Mouse (Mus musculus) thymus, adult 2 months (tissue): ENCODE measurements at regions not wholly inside any gene's neighbourhood (a gene's known extent, or its start where the extent isn't known, plus 50 kb on each side); places are given as distances from the start of the nearest gene placed in this dataset.

Source experiments
- CTCF ChIP-seq: fragments of 200-500 bp; IDR thresholded peaks from 2 replicates; pipeline ENCODE4 v1.5.1; 2012; ENCODE audit warnings: mild to moderate bottlenecking, control low read depth, low read length, moderate library complexity, borderline replicate concordance; ENCODE audit not compliant: control insufficient read depth, poor library complexity, insufficient read depth; ENCODE audit errors: extremely low read depth
- POLR2A ChIP-seq: fragments of 200-500 bp; IDR thresholded peaks from 2 replicates; pipeline ENCODE4 v1.6.1; 2012; ENCODE audit warnings: mild to moderate bottlenecking, low read length, control low read depth, moderate library complexity; ENCODE audit not compliant: control insufficient read depth, poor library complexity, insufficient read depth; ENCODE audit errors: extremely low read depth

- peak; percentile 22; the same call in 1 of the 2 replicates for TF ChIP-seq CTCF
- no peak for TF ChIP-seq POLR2A
Observed at GRCm38 (mm10) chr16:29838981-29839661, 225.1 kb upstream of the Hes1 start.
